In the genomic region with DNA sequence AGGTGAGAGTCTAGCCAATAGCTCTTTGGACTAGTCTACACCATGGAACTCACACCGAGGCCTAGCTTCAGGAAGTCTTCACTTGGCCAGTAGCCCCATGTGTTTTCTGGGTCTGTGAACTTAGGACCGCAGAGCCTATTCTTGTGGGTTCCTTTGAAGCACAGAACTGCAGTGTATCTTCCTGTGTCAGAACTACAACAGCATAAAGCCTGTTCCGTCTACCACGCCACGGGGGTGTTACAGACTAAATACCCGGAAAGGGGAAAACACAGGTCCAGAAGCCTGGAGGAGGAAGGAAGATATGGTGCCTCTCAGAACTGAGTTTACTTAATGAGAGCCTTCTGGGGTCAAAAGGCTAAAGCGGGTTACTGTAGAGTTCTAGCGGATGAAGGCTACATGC, we compare ENCODE assay signal across 17 mouse cellular contexts. TPM values are rescaled to one million over a fixed set of nuclear protein-coding genes. Genes with fewer than 3 reads are reported as not detected.
A peak's percentile ranks its signal among the peaks of the same experiment; 100 is the strongest.
DNase-seq lines count a peak whose midpoint lies in the region; ATAC-seq and TF ChIP-seq lines count a peak whose summit lies in the region.
"Had no signal": no experiment of that assay in that cellular context is flagged by ENCODE, and none has a peak within 500 bp of the region (broad histone marks: within the 10 kb centered on the region; RNA-seq: fewer than 3 reads in every experiment).

No protein-coding gene starts in this region.

- H3K4me1 ChIP-seq in lung, embryonic 14.5 days (ENCODE audit: insufficient read depth) = no peaks in the 10 kb centered on the region
- H3K4me1 ChIP-seq: embryonic facial prominence, embryonic 13.5 days; neural tube, embryonic 15.5 days had no signal

- H3K36me3 ChIP-seq in lung, embryonic 14.5 days (ENCODE audit: insufficient read depth) = no peaks in the 10 kb centered on the region

- H3K4me3 ChIP-seq in lung, embryonic 14.5 days (ENCODE audit: low read depth, low read length) = no peak overlapping the region
- H3K4me3 ChIP-seq: embryonic facial prominence, embryonic 13.5 days; kidney, embryonic 15.5 days; neural tube, embryonic 15.5 days had no signal

- H3K9ac ChIP-seq in lung, embryonic 14.5 days = no peak overlapping the region
- H3K9ac ChIP-seq: embryonic facial prominence, embryonic 13.5 days; forebrain, postnatal 0 days; kidney, embryonic 15.5 days; neural tube, embryonic 15.5 days had no signal

- WGBS in lung, embryonic 14.5 days = 89% methylated on average over 8 of the region's 8 CpGs

- no peak for TF ChIP-seq CTCF in lung, embryonic 14.5 days (IDR thresholded peaks at IDR 0.05; ENCODE audit: low read depth)

- no peaks in the 10 kb centered on the region for H3K9me3 ChIP-seq in lung, embryonic 14.5 days (ENCODE audit: low read depth, low read length)
- H3K9me3 ChIP-seq: embryonic facial prominence, embryonic 13.5 days; kidney, embryonic 15.5 days; neural tube, embryonic 15.5 days had no signal

- H3K4me2 ChIP-seq in lung, embryonic 14.5 days = no peak overlapping the region
- H3K4me2 ChIP-seq: embryonic facial prominence, embryonic 13.5 days; kidney, embryonic 15.5 days; midbrain, embryonic 11.5 days; neural tube, embryonic 15.5 days had no signal

- H3K27me3 ChIP-seq in lung, embryonic 14.5 days (ENCODE audit: insufficient read depth, low read length) = no peaks in the 10 kb centered on the region
- H3K27me3 ChIP-seq: embryonic facial prominence, embryonic 13.5 days; kidney, embryonic 15.5 days; neural tube, embryonic 15.5 days had no signal

- peak; percentile 17 for DNase-seq in lung, embryonic 14.5 days
- DNase-seq in lung, postnatal 4 days = no peak
- DNase-seq in CD8-positive naive resting alpha-beta T cell, adult 2 months (ENCODE audit: low read depth in 2 of 2, low spot score in 2 of 2) = peak; percentile 53 to 57
- DNase-seq in induced T-regulatory cell, adult 2 months (ENCODE audit: low read depth) = peak; percentile 19
- peak; percentile 31 for DNase-seq in thymus, postnatal 25 days
- DNase-seq in adrenal gland, postnatal 10 days = no peak
- DNase-seq in urinary bladder, postnatal 10 days (ENCODE audit: low spot score) = no peak
- DNase-seq: adrenal gland, postnatal 25 days; cerebellum, adult 2 months; forebrain, postnatal 0 days; liver; right cerebral cortex, postnatal 25 days had no signal

- peak overlapping the region; percentile 12; the same call in 1 of the 2 replicates for H3K27ac ChIP-seq in lung, embryonic 14.5 days (ENCODE audit: low read depth)
- H3K27ac ChIP-seq: embryonic facial prominence, embryonic 13.5 days; kidney, embryonic 15.5 days; neural tube, embryonic 15.5 days; stomach, postnatal 0 days had no signal

- no peak for ATAC-seq in lung, embryonic 14.5 days (ENCODE audit: insufficient read depth)
- ATAC-seq: forebrain, postnatal 0 days had no signal

RNA-seq across cellular contexts. Expression of gene Max, which starts 38.9 kb away (rescaled TPM):
- polyA plus RNA-seq in lung, embryonic 14.5 days (2014; fragmentation: Nextera tagmentation; extraction: Ambion mirVana) = 23.7 and 25.5 TPM in 2 replicates
- 10 to 100 TPM; 56.7 to 61.6 TPM for total RNA-seq in adrenal gland, postnatal 10 days (2021)

Comparison
In these comparisons a context has a peak if more than half of its experiments do, and no peak if none do; other contexts are left out.
1. DNase-seq: peak in lung, embryonic 14.5 days (single experiment), CD8-positive naive resting alpha-beta T cell, adult 2 months (2 of 2), induced T-regulatory cell, adult 2 months (single experiment) and thymus, postnatal 25 days (single experiment); none in lung, postnatal 4 days (0 of 2), adrenal gland, postnatal 10 days (single experiment) and urinary bladder, postnatal 10 days (single experiment).